Mouse (Mus musculus) cortical plate, adult 2 months (tissue): Measurements from ENCODE around the gene Dab1.

Experiments
- CTCF ChIP-seq: fragments of 200-500 bp; IDR thresholded peaks from 2 replicates; pipeline ENCODE4 v1.5.1; 2011; ENCODE audit warnings: mild to moderate bottlenecking, control low read depth, low read length; ENCODE audit not compliant: insufficient read depth; ENCODE audit errors: extremely low read depth
- POLR2A ChIP-seq: fragments of 200-500 bp; IDR thresholded peaks from 2 replicates; pipeline ENCODE4 v1.6.1; 2011; ENCODE audit warnings: mild to moderate bottlenecking, low read length, control low read depth; ENCODE audit not compliant: insufficient read depth; ENCODE audit errors: extremely low read depth

DNA sequence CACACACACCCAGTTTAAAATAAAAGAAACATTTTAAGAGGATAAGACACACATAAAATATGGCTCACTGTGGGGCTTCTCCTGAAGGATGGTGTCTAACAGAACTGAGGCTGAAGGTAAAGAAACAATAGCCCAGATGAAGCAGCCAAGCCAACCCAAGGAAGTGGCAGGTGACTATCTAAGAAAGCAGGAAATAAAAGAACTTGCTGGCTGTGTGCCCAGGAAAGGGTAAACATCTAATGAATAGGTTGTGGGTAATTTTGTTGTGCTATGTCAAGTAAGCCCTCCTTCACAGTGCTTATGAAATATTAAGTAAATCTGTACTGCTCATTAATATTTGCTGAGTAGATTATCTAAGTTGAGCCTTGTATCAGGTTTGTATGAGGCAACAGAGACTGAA lies 438.0 kb downstream of the Dab1 start:
- no peak for TF ChIP-seq CTCF
- no peak for TF ChIP-seq POLR2A
